Mouse (Mus musculus): ENCODE measurements at regions not wholly inside any gene's neighbourhood (a gene's known extent, or its start where the extent isn't known, plus 50 kb on each side); places are given as distances from the start of the nearest gene placed in this dataset.

- TF ChIP-seq POLR2A (IDR thresholded peaks at IDR 0.05; ENCODE audit: low read depth, low read length) (no peak), CTCF (IDR thresholded peaks at IDR 0.05; ENCODE audit: borderline replicate concordance, insufficient read depth, low read length) (no peak)
Observed at GRCm38 (mm10) chr13:38819526-38819925, 141.1 kb downstream of the Slc35b3 start.
